Mouse (Mus musculus): ENCODE measurements around the gene Camta1.

DNA sequence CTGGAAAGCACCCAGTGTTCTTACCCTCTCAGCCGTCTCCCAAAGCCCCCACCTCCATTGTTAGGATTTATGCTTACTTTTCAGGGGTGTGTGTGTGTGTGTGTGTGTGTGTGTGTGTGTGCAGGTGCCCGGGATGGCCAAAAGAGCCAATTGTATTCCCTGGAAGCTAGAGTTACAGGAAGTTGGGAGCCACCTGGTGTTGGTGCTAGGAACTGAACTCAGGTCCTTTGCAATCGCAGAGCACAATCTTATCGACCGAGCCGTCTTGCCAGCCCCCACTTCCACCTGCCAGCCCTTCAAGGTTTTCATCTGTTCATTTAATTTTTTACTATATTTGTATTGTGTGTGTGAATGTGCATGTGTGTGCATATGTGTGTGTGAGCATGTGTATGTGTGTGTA is 31.6 kb upstream of the Camta1 start:
- TF ChIP-seq EP300 (IDR thresholded peaks at IDR 0.05; ENCODE audit: low read depth) (no peak), CTCF (IDR thresholded peaks at IDR 0.05; ENCODE audit: low read depth) (peak; percentile 26; the same call in 1 of the 2 replicates)
